Mouse (Mus musculus) spleen, adult 2 months (tissue): ENCODE data around the gene Gm26741.

ENCODE experiments used
- CTCF ChIP-seq: fragments of 200-500 bp; IDR thresholded peaks from 2 replicates; pipeline ENCODE4 v1.5.1; 2011; ENCODE audit warnings: mild to moderate bottlenecking, inconsistent platforms; ENCODE audit not compliant: insufficient read depth, insufficient read length, insufficient replicate concordance; ENCODE audit errors: extremely low read depth
- POLR2A ChIP-seq: fragments of 200-500 bp; IDR thresholded peaks from 2 replicates; pipeline ENCODE4 v1.6.1; 2011; ENCODE audit warnings: low read depth, low read length, inconsistent platforms

DNA sequence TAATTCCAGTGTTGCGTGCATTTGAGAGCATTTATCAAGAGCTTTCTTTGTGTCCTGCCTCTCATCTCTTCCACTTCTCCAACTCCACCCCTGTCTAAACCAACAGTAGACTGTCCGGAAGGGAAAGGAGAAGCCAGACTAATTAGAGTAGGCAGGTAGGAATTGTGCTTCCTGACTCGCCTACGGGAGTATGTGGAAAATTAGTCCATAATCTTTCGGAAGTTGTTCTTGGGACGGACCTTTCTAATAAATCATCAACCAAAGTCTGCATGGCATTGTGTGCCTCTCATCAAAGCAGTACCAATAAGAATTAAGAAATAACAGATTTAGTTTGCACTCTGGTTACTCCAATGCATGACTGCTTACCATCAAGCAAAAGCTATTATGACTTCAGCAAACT lies 24.5 kb downstream of the Gm26741 start:
- TF ChIP-seq CTCF, result no peak
- no peak for TF ChIP-seq POLR2A
